Mouse (Mus musculus) layer of hippocampus, postnatal 36 days (tissue): ENCODE data around the gene Olfr114. TPM values are rescaled to one million over a fixed set of nuclear protein-coding genes. Genes with fewer than 3 reads are reported as not detected.

Experiments
- DNase-seq, 2 experiments: peaks; one replicate each; pipeline ENCODE4 v3.0.0; 2022
- total RNA-seq, 2 experiments: library from RNA; stranded (reverse); gene quantifications; 2 replicates each; pipeline ENCODE4 v1.2.3; 2021

Gene Olfr114
- not detected for total RNA-seq

- DNase-seq: no peak
These were observed at the start of gene Olfr114 for GRCm38 (mm10) chr17:37592643-37593042. Gene Olfr114 (minus strand): TSS chr17:37592743.

- DNase-seq: no peak
These were observed 34.5 kb upstream of the Olfr114 start, which contains the start of the genes Olfr115 and Olfr116 for GRCm38 (mm10) chr17:37627009-37627408. Gene Olfr115 (minus strand): TSS chr17:37627109. Gene Olfr116 (minus strand): TSS chr17:37627199.

GRCm38 (mm10) chr17:37577563-37577962, 15.0 kb downstream of the Olfr114 start, which contains the start of gene Olfr113:
Gene Olfr113 (minus strand): TSS chr17:37577663.
- DNase-seq: no peak

GRCm38 (mm10) chr17:37569351-37569750, 23.2 kb downstream of the Olfr114 start, which contains the start of gene Olfr112:
Gene Olfr112 (minus strand): TSS chr17:37569451.
- DNase-seq: no peak

GRCm38 (mm10) chr17:37558913-37559615, 33.5 kb downstream of the Olfr114 start:
- DNase-seq: no peak

- DNase-seq: no peak
These were observed 48.6 kb downstream of the Olfr114 start for GRCm38 (mm10) chr17:37543800-37544435.

DNA sequence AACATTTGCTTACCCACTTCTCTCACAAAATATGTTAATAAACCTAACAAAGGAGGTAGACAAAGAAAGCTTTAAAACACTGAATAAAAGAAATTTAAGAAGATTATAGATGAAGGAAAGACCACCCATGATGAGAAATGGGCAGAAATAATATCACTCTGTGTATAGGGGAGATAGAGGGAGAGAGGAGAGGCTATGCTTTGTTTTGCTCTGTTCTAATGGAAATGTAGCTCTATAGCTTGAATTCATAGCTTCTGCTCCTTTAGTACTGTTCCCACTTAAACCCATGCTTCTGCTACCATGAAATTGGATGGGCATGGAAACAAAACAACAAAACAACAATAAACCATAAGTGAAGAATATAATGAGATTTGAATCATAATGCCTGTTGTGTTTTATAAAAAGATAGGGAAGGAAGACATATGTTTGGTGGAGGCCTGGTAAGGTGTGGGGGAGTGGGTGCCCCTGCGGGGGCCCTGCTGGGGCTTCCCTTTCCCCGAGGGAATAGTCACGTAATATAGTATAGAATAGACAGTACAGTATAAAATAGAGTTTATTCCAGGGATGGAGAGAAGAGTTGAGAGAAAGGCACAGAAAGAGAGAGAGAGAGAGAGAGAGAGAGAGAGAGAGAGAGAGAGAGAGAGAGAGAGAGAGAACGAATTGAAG, 51.0 kb downstream of the Olfr114 start:
- DNase-seq: no peak

Other genes with a start within 250 kb of the Olfr114 start
- gene Olfr104-ps, start 233.2 kb downstream of the Olfr114 start, total RNA-seq: not detected
- not detected for gene Olfr105-ps, start 213.7 kb downstream of the Olfr114 start, total RNA-seq
- not detected for gene Olfr106-ps, start 202.3 kb downstream of the Olfr114 start, total RNA-seq
- gene Olfr107, start 193.5 kb downstream of the Olfr114 start, total RNA-seq: not detected
- gene Olfr108, start 147.3 kb downstream of the Olfr114 start, total RNA-seq: not detected
- not detected for gene Olfr109, start 133.8 kb downstream of the Olfr114 start, total RNA-seq
- gene H2-M2, start 109.2 kb downstream of the Olfr114 start, total RNA-seq: not detected
- not detected for gene Olfr110, start 100.3 kb downstream of the Olfr114 start, total RNA-seq
- not detected for gene Olfr111, start 84.7 kb downstream of the Olfr114 start, total RNA-seq
- gene Olfr112, start 23.3 kb downstream of the Olfr114 start, total RNA-seq: not detected
- gene Olfr113, start 15.1 kb downstream of the Olfr114 start, total RNA-seq: not detected
- gene Olfr115, start 34.4 kb upstream of the Olfr114 start, total RNA-seq: not detected
- not detected for gene Olfr116, start 34.5 kb upstream of the Olfr114 start, total RNA-seq
- gene Olfr117, start 71.0 kb upstream of the Olfr114 start, total RNA-seq: not detected
- not detected for gene Olfr118, start 74.2 kb upstream of the Olfr114 start, total RNA-seq
- not detected for gene Olfr119, start 103.8 kb upstream of the Olfr114 start, total RNA-seq
- gene Olfr120, start 129.1 kb upstream of the Olfr114 start, total RNA-seq: not detected
- not detected for gene Olfr121, start 156.1 kb upstream of the Olfr114 start, total RNA-seq
- not detected for gene Olfr122, start 175.9 kb upstream of the Olfr114 start, total RNA-seq
- gene Olfr123, start 200.8 kb upstream of the Olfr114 start, total RNA-seq: not detected
- not detected for gene Olfr124, start 207.1 kb upstream of the Olfr114 start, total RNA-seq
- not detected for gene Olfr125, start 240.2 kb upstream of the Olfr114 start, total RNA-seq